Mouse (Mus musculus): ENCODE measurements around the gene Amacr. TPM values are rescaled to one million over a fixed set of nuclear protein-coding genes. Genes with fewer than 3 reads are reported as not detected.
"Not testable (repeated sequence)": the region's sequence is repeated elsewhere in the genome, so short reads cannot be mapped to it uniquely, and the experiment has no call there.

Gene Amacr
- polyA plus RNA-seq, 1 experiment from 2014 or later, result 19.2 TPM

GRCm38 (mm10) chr15:10956706-10957105 lies 24.9 kb upstream of the Amacr start:
- ATAC-seq (ENCODE audit: insufficient number of reproducible peaks, low FRiP score, low TSS enrichment, low read depth), result no peak
- Histone ChIP-seq H3K4me1 (peaks cover 13% of the 10 kb centered on the region), H3K27me3 (no peaks in the 10 kb centered on the region), H3K36me3 (no peaks in the 10 kb centered on the region), H3K4me2 (no peak overlapping the region), H3K27ac (0 out of 2 replicates have a peak overlapping the region, but pooled peaks have one; percentile 5), H3K9ac (no peak overlapping the region), H3K9me3 (no peaks in the 10 kb centered on the region), H3K4me3 (no peak overlapping the region)
- WGBS, result 34% methylated on average over 3 of the region's 3 CpGs

- WGBS, result 84% methylated on average over 15 of the region's 15 CpGs
- no peak for ATAC-seq (ENCODE audit: insufficient number of reproducible peaks, low FRiP score, low TSS enrichment, low read depth)
- no peak overlapping the region for H3K9ac ChIP-seq
Observed at GRCm38 (mm10) chr15:10959277-10960026, 22.1 kb upstream of the Amacr start.

GRCm38 (mm10) chr15:10960267-10960666 lies 21.3 kb upstream of the Amacr start:
- Histone ChIP-seq H3K4me1 (no peaks in the 10 kb centered on the region), H3K9ac (no peak overlapping the region), H3K4me3 (no peak overlapping the region), H3K9me3 (no peaks in the 10 kb centered on the region), H3K27me3 (no peaks in the 10 kb centered on the region), H3K36me3 (no peaks in the 10 kb centered on the region), H3K4me2 (no peak overlapping the region), H3K27ac (no peak overlapping the region)
- WGBS, result 86% methylated on average over 5 of the region's 5 CpGs
- ATAC-seq (ENCODE audit: insufficient number of reproducible peaks, low FRiP score, low TSS enrichment, low read depth), result no peak

More at GRCm38 (mm10) chr15:10959277-10960026, 22.1 kb upstream of the Amacr start:
- H3K4me2 ChIP-seq, result no peak overlapping the region
- no peaks in the 10 kb centered on the region for H3K27me3 ChIP-seq
- H3K36me3 ChIP-seq, result no peaks in the 10 kb centered on the region
- no peaks in the 10 kb centered on the region for H3K9me3 ChIP-seq
- no peak overlapping the region for H3K27ac ChIP-seq
- H3K4me1 ChIP-seq, result no peaks in the 10 kb centered on the region
- no peak overlapping the region for H3K4me3 ChIP-seq

GRCm38 (mm10) chr15:10962601-10963000 lies 19.0 kb upstream of the Amacr start:
- no peak overlapping the region for H3K9ac ChIP-seq
- no peaks in the 10 kb centered on the region for H3K27me3 ChIP-seq
- ATAC-seq (ENCODE audit: insufficient number of reproducible peaks, low FRiP score, low TSS enrichment, low read depth), result no peak
- no peak overlapping the region for H3K4me2 ChIP-seq
- H3K27ac ChIP-seq, result no peak overlapping the region
- no peak overlapping the region for H3K4me3 ChIP-seq
- no peaks in the 10 kb centered on the region for H3K4me1 ChIP-seq
- H3K36me3 ChIP-seq, result no peaks in the 10 kb centered on the region
- H3K9me3 ChIP-seq, result no peaks in the 10 kb centered on the region
- 85% methylated on average over 2 of the region's 2 CpGs for WGBS

- Histone ChIP-seq H3K27ac (no peak overlapping the region), H3K4me2 (no peak overlapping the region), H3K27me3 (no peaks in the 10 kb centered on the region), H3K4me3 (no peak overlapping the region), H3K9me3 (no peaks in the 10 kb centered on the region), H3K4me1 (no peaks in the 10 kb centered on the region), H3K9ac (no peak overlapping the region), H3K36me3 (no peaks in the 10 kb centered on the region)
- ATAC-seq (ENCODE audit: insufficient number of reproducible peaks, low FRiP score, low TSS enrichment, low read depth), result no peak
- 64% methylated on average over 3 of the region's 3 CpGs for WGBS
Observed at GRCm38 (mm10) chr15:10969439-10969838, 12.1 kb upstream of the Amacr start.

GRCm38 (mm10) chr15:10970777-10971176 lies 10.8 kb upstream of the Amacr start:
- Histone ChIP-seq H3K9me3 (no peaks in the 10 kb centered on the region), H3K4me2 (no peak overlapping the region), H3K4me1 (no peaks in the 10 kb centered on the region), H3K9ac (no peak overlapping the region), H3K36me3 (no peaks in the 10 kb centered on the region), H3K27me3 (no peaks in the 10 kb centered on the region), H3K4me3 (no peak overlapping the region), H3K27ac (no peak overlapping the region)
- WGBS, result 85% methylated on average over 5 of the region's 5 CpGs
- ATAC-seq (ENCODE audit: insufficient number of reproducible peaks, low FRiP score, low TSS enrichment, low read depth), result no peak

GRCm38 (mm10) chr15:10977151-10977550 lies 4.4 kb upstream of the Amacr start:
- Histone ChIP-seq H3K36me3 (no peaks in the 10 kb centered on the region), H3K4me2 (no peak overlapping the region), H3K27ac (no peak overlapping the region), H3K27me3 (no peaks in the 10 kb centered on the region), H3K4me3 (no peak overlapping the region), H3K4me1 (peaks cover 5% of the 10 kb centered on the region; the same call in 1 of the 2 replicates), H3K9ac (no peak overlapping the region), H3K9me3 (no peaks in the 10 kb centered on the region)
- ATAC-seq (ENCODE audit: insufficient number of reproducible peaks, low FRiP score, low TSS enrichment, low read depth), result no peak

GRCm38 (mm10) chr15:10980712-10981111 lies 844 bp upstream of the Amacr start:
- peak overlapping the region; percentile 63 for H3K4me2 ChIP-seq
- H3K27me3 ChIP-seq, result no peaks in the 10 kb centered on the region
- no peaks in the 10 kb centered on the region for H3K9me3 ChIP-seq
- no peak for ATAC-seq (ENCODE audit: insufficient number of reproducible peaks, low FRiP score, low TSS enrichment, low read depth)
- H3K4me1 ChIP-seq, result peaks cover 11% of the 10 kb centered on the region
- no peak overlapping the region for H3K9ac ChIP-seq
- WGBS, result 54% methylated on average over 2 of the region's 2 CpGs
- H3K36me3 ChIP-seq, result 0 out of 2 replicates have a peak, but pooled peaks cover 5% of the 10 kb centered on the region
- no peak overlapping the region for H3K27ac ChIP-seq
- H3K4me3 ChIP-seq, result peak overlapping the region; percentile 81

GRCm38 (mm10) chr15:10982064-10982435 lies 494 bp downstream of the Amacr start:
- H3K27ac ChIP-seq, result peak overlapping the region; percentile 96
- WGBS, result 4% methylated on average over 6 of the region's 6 CpGs
- no peaks in the 10 kb centered on the region for H3K27me3 ChIP-seq
- H3K4me3 ChIP-seq, result peak overlapping the region; percentile 81
- no peaks in the 10 kb centered on the region for H3K9me3 ChIP-seq
- peaks cover 15% of the 10 kb centered on the region for H3K36me3 ChIP-seq
- peaks cover 11% of the 10 kb centered on the region for H3K4me1 ChIP-seq
- H3K4me2 ChIP-seq, result peak overlapping the region; percentile 63
- ATAC-seq (ENCODE audit: insufficient number of reproducible peaks, low FRiP score, low TSS enrichment, low read depth), result no peak
- peak overlapping the region; percentile 82; the same call in 1 of the 2 replicates for H3K9ac ChIP-seq

- Histone ChIP-seq H3K9me3 (no peaks in the 10 kb centered on the region), H3K9ac (no peak overlapping the region), H3K27ac (no peak overlapping the region), H3K4me1 (peaks cover 10% of the 10 kb centered on the region), H3K4me3 (no peak overlapping the region), H3K36me3 (peaks cover 40% of the 10 kb centered on the region), H3K27me3 (no peaks in the 10 kb centered on the region), H3K4me2 (no peak overlapping the region)
- WGBS, result 81% methylated on average over 6 of the region's 6 CpGs
- ATAC-seq (ENCODE audit: insufficient number of reproducible peaks, low FRiP score, low TSS enrichment, low read depth), result no peak
Observed at GRCm38 (mm10) chr15:10985756-10986155, 4.2 kb downstream of the Amacr start.

- not testable (repeated sequence) for ATAC-seq (ENCODE audit: insufficient number of reproducible peaks, low FRiP score, low TSS enrichment, low read depth); H3K4me3 ChIP-seq; H3K9me3 ChIP-seq; H3K27ac ChIP-seq; H3K4me2 ChIP-seq; H3K27me3 ChIP-seq; H3K9ac ChIP-seq; H3K4me1 ChIP-seq
- WGBS, result 80% methylated on average over 2 of the region's 2 CpGs
- peaks cover 40% of the 10 kb centered on the region for H3K36me3 ChIP-seq
Observed at GRCm38 (mm10) chr15:10986477-10986876, 4.9 kb downstream of the Amacr start.

GRCm38 (mm10) chr15:10990411-10990810 lies 8.9 kb downstream of the Amacr start:
- Histone ChIP-seq H3K36me3 (peaks cover 41% of the 10 kb centered on the region), H3K4me3 (no peak overlapping the region), H3K9ac (no peak overlapping the region), H3K27ac (no peak overlapping the region), H3K4me1 (no peaks in the 10 kb centered on the region), H3K4me2 (no peak overlapping the region), H3K9me3 (no peaks in the 10 kb centered on the region), H3K27me3 (no peaks in the 10 kb centered on the region)
- 35% methylated on average over 2 of the region's 2 CpGs for WGBS
- no peak for ATAC-seq (ENCODE audit: insufficient number of reproducible peaks, low FRiP score, low TSS enrichment, low read depth)
